Mouse (Mus musculus) embryo, embryonic 10.5 days (tissue): Measurements from ENCODE around the gene Naa16.
A peak's percentile ranks its signal among the peaks of the same experiment; 100 is the strongest.
"Not testable (repeated sequence)": the region's sequence is repeated elsewhere in the genome, so short reads cannot be mapped to it uniquely, and the experiment has no call there.

Source experiments
- DNase-seq: peaks from one replicate; pipeline ENCODE4 v3.0.0-alpha.2; 2015; ENCODE audit warnings: low spot score

The Naa16 gene

GRCm38 (mm10) chr14:79390265-79390926 is at the start of gene Naa16:
Naa16 (minus strand) TSS chr14:79390778.
- DNase-seq: peak; percentile 96

- DNase-seq: no peak
Observed at GRCm38 (mm10) chr14:79434068-79434467, 43.5 kb upstream of the Naa16 start.

GRCm38 (mm10) chr14:79426730-79427365 is 36.3 kb upstream of the Naa16 start:
- DNase-seq: not testable (repeated sequence)

- DNase-seq: peak; percentile 97
Observed at GRCm38 (mm10) chr14:79425979-79426729, 35.6 kb upstream of the Naa16 start, which contains the start of gene Kbtbd7. Kbtbd7 (plus strand) TSS chr14:79426511.

GRCm38 (mm10) chr14:79420083-79420685 is 29.6 kb upstream of the Naa16 start:
- peak; percentile 63 for DNase-seq

GRCm38 (mm10) chr14:79413121-79413520 is 22.5 kb upstream of the Naa16 start:
- DNase-seq: no peak

- no peak for DNase-seq
Observed at GRCm38 (mm10) chr14:79410662-79411061, 20.1 kb upstream of the Naa16 start.

GRCm38 (mm10) chr14:79409278-79409830 is 18.8 kb upstream of the Naa16 start:
- no peak for DNase-seq

GRCm38 (mm10) chr14:79407641-79408040 is 17.1 kb upstream of the Naa16 start:
- no peak for DNase-seq

- peak; percentile 88 for DNase-seq
Observed at GRCm38 (mm10) chr14:79397321-79398122, 6.9 kb upstream of the Naa16 start, which contains the start of gene Mtrf1. Mtrf1 (plus strand) TSS chr14:79397772.

GRCm38 (mm10) chr14:79394564-79394963 is 4.0 kb upstream of the Naa16 start:
- peak; percentile 81 for DNase-seq

GRCm38 (mm10) chr14:79393289-79393688 is 2.7 kb upstream of the Naa16 start:
- no peak for DNase-seq

GRCm38 (mm10) chr14:79389438-79390264 is 927 bp downstream of the Naa16 start:
- peak; percentile 69 for DNase-seq

GRCm38 (mm10) chr14:79388304-79388703 is 2.3 kb downstream of the Naa16 start:
- no peak for DNase-seq

GRCm38 (mm10) chr14:79383120-79383519 is 7.5 kb downstream of the Naa16 start:
- DNase-seq: no peak

- no peak for DNase-seq
Observed at GRCm38 (mm10) chr14:79377041-79377440, 13.5 kb downstream of the Naa16 start.

- DNase-seq: no peak
Observed at GRCm38 (mm10) chr14:79358055-79358454, 32.5 kb downstream of the Naa16 start.

- no peak for DNase-seq
Observed at GRCm38 (mm10) chr14:79346384-79346783, 44.2 kb downstream of the Naa16 start.

- DNase-seq: no peak
Observed at GRCm38 (mm10) chr14:79335613-79336012, 55.0 kb downstream of the Naa16 start.

GRCm38 (mm10) chr14:79331936-79332335 is 58.6 kb downstream of the Naa16 start:
- DNase-seq: no peak
